Mouse (Mus musculus) monocyte, adult 59 days (primary cell): ENCODE measurements around the gene Spag6l. TPM values are rescaled to one million over a fixed set of nuclear protein-coding genes. Genes with fewer than 3 reads are reported as not detected.

ENCODE experiments used
- total RNA-seq, 2 experiments: library from RNA; stranded (reverse); gene quantifications; one replicate each; pipeline ENCODE4 v1.2.4; 2023

The Spag6l gene
- 1 to 10 TPM; 1.4 to 1.8 TPM for total RNA-seq

GRCm38 (mm10) chr16:16828757-16829615 is at the start of gene Spag6l:
Gene Spag6l (minus strand): TSS chr16:16829456.

GRCm38 (mm10) chr16:16870617-16871331 is 41.5 kb upstream of the Spag6l start, which contains the start of the genes Top3b and Vpreb1:
Gene Top3b (plus strand): TSS chr16:16870736.
Gene Vpreb1 (minus strand): TSS chr16:16870843.

GRCm38 (mm10) chr16:16863978-16864377 is 34.7 kb upstream of the Spag6l start, which contains the start of gene Igll1:
Gene Igll1 (minus strand): TSS chr16:16863985.

Other genes with a start within 250 kb of the Spag6l start
- 100 to 1,000 TPM; 118 to 132 TPM for gene Fgd4, start 228.9 kb downstream of the Spag6l start, total RNA-seq
- gene Olfr19, start 153.1 kb downstream of the Spag6l start, total RNA-seq: not detected
- not detected for gene Igll1, start 34.5 kb upstream of the Spag6l start, total RNA-seq
- gene Top3b, start 41.3 kb upstream of the Spag6l start, total RNA-seq: 10 to 100 TPM; 69.3 to 78.1 TPM
- gene Vpreb1, start 41.4 kb upstream of the Spag6l start, total RNA-seq: not detected
- gene Ppm1f, start 67.0 kb upstream of the Spag6l start, total RNA-seq: 1 to 10 TPM; 7.1 to 7.6 TPM
- gene Mapk1, start 153.9 kb upstream of the Spag6l start, total RNA-seq: 100 to 1,000 TPM; 127 to 135 TPM
- gene Ypel1, start 240.2 kb upstream of the Spag6l start, total RNA-seq: under 1 TPM; 0.15 to 0.55 TPM